Mouse (Mus musculus): ENCODE data around the gene Dach2. TPM values are rescaled to one million over a fixed set of nuclear protein-coding genes. Genes with fewer than 3 reads are reported as not detected.

Gene Dach2
- polyA plus RNA-seq, 1 experiment from 2014 or later: 2.7 TPM

- Histone ChIP-seq H3K4me1 (no peaks in the 10 kb centered on the region), H3K27me3 (ENCODE audit: insufficient read depth, poor library complexity, severe bottlenecking) (no peaks in the 10 kb centered on the region), H3K36me3 (no peaks in the 10 kb centered on the region), H3K4me3 (no peak overlapping the region), H3K9me3 (no peaks in the 10 kb centered on the region), H3K27ac (no peak overlapping the region)
- WGBS: 82% methylated on average over 2 of the region's 2 CpGs
- no peak for DNase-seq (ENCODE audit: low spot score)
These were observed 415.1 kb downstream of the Dach2 start for GRCm38 (mm10) chrX:113712363-113712762.

GRCm38 (mm10) chrX:113724124-113724523, 426.8 kb downstream of the Dach2 start:
- Histone ChIP-seq H3K36me3 (no peaks in the 10 kb centered on the region), H3K27me3 (ENCODE audit: insufficient read depth, poor library complexity, severe bottlenecking) (no peaks in the 10 kb centered on the region), H3K9me3 (no peaks in the 10 kb centered on the region), H3K27ac (no peak overlapping the region), H3K4me1 (no peaks in the 10 kb centered on the region), H3K4me3 (no peak overlapping the region)
- DNase-seq (ENCODE audit: low spot score): no peak

- Histone ChIP-seq H3K27ac (no peak overlapping the region), H3K9me3 (no peaks in the 10 kb centered on the region)
These were observed 449.8 kb downstream of the Dach2 start for GRCm38 (mm10) chrX:113747122-113747521.

GRCm38 (mm10) chrX:113792264-113792663, 495.0 kb downstream of the Dach2 start:
- no peaks in the 10 kb centered on the region for H3K36me3 ChIP-seq
- DNase-seq (ENCODE audit: low spot score): no peak
- 37% methylated on average over 1 of the region's 1 CpGs for WGBS

More at GRCm38 (mm10) chrX:113747122-113747521, 449.8 kb downstream of the Dach2 start:
- H3K36me3 ChIP-seq: no peaks in the 10 kb centered on the region
- DNase-seq (ENCODE audit: low spot score): no peak
- no peak overlapping the region for H3K4me3 ChIP-seq
- H3K27me3 ChIP-seq (ENCODE audit: insufficient read depth, poor library complexity, severe bottlenecking): no peaks in the 10 kb centered on the region
- H3K4me1 ChIP-seq: no peaks in the 10 kb centered on the region

DNA sequence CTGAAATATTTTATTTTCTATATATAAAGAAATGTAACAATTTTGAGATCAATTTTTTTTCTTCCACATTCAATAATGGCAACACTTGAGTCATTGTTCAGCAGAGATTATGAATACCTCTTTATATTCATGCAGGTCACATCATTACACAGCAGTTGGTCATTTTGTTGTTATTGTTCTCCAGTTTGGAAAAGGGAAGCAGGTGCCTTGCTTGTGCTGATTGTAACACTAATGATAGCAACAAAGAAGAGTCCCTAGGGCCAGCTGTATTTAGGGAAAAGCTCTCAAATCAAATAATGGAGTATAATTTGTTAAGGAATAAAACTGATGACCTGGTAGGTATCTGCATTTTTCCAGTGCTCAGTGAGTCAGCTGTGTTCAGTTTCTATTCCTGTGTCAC, 513.1 kb downstream of the Dach2 start:
- H3K9me3 ChIP-seq: no peaks in the 10 kb centered on the region
- no peak for DNase-seq (ENCODE audit: low spot score)
- no peak overlapping the region for H3K27ac ChIP-seq
- H3K27me3 ChIP-seq (ENCODE audit: insufficient read depth, poor library complexity, severe bottlenecking): no peaks in the 10 kb centered on the region
- H3K4me3 ChIP-seq: no peak overlapping the region
- no peaks in the 10 kb centered on the region for H3K36me3 ChIP-seq
- H3K4me1 ChIP-seq: no peaks in the 10 kb centered on the region

More at GRCm38 (mm10) chrX:113792264-113792663, 495.0 kb downstream of the Dach2 start:
- no peaks in the 10 kb centered on the region for H3K27me3 ChIP-seq (ENCODE audit: insufficient read depth, poor library complexity, severe bottlenecking)
- no peaks in the 10 kb centered on the region for H3K4me1 ChIP-seq
- H3K9me3 ChIP-seq: no peaks in the 10 kb centered on the region
- no peak overlapping the region for H3K27ac ChIP-seq
- no peak overlapping the region for H3K4me3 ChIP-seq

DNA sequence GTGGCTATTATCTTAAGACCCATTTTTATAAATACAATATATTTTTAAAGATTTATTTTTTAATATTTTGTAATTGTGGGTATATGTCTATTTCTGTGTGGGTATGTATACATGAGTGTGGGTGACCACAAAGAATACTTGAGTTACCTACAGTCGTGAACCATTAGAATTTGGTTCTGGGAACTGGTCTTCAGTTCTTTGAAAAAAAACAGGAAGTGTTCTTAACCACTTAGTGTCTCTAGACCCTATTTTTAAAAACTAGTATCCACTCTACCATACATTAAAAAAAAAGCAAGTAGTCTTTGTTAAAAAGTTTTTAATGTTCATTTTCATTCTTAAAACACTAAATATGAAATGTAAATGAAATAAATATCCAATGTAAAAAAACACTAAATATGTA, 529.5 kb downstream of the Dach2 start:
- no peak overlapping the region for H3K4me3 ChIP-seq
- 61% methylated on average over 1 of the region's 1 CpGs for WGBS
- DNase-seq (ENCODE audit: low spot score): no peak
- H3K9me3 ChIP-seq: no peaks in the 10 kb centered on the region
- no peaks in the 10 kb centered on the region for H3K36me3 ChIP-seq
- no peak overlapping the region for H3K27ac ChIP-seq
- no peaks in the 10 kb centered on the region for H3K27me3 ChIP-seq (ENCODE audit: insufficient read depth, poor library complexity, severe bottlenecking)
- H3K4me1 ChIP-seq: no peaks in the 10 kb centered on the region

DNA sequence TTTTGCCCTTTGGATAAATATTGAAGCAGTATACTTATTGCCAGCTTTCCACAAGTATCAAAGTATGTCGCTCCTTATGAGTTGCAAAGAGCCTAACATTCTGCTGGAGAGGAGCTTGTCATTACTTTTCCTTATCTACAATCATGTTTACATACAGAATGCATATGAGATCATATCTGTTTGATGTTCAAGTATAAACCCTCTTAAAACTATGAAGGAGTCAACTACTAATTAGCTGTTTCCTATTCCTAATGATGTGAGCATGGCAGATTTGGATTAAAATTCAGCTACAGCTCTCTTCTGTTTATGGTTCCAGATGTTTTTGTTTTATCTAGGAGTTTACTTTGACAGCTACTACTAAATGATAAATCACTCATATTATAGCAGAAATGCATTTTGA, 535.8 kb downstream of the Dach2 start:
- no peak overlapping the region for H3K27ac ChIP-seq
- no peaks in the 10 kb centered on the region for H3K36me3 ChIP-seq
- H3K4me3 ChIP-seq: no peak overlapping the region
- no peaks in the 10 kb centered on the region for H3K27me3 ChIP-seq (ENCODE audit: insufficient read depth, poor library complexity, severe bottlenecking)
- H3K4me1 ChIP-seq: no peaks in the 10 kb centered on the region
- H3K9me3 ChIP-seq: no peaks in the 10 kb centered on the region
- DNase-seq (ENCODE audit: low spot score): no peak
- 90% methylated on average over 1 of the region's 1 CpGs for WGBS

DNA sequence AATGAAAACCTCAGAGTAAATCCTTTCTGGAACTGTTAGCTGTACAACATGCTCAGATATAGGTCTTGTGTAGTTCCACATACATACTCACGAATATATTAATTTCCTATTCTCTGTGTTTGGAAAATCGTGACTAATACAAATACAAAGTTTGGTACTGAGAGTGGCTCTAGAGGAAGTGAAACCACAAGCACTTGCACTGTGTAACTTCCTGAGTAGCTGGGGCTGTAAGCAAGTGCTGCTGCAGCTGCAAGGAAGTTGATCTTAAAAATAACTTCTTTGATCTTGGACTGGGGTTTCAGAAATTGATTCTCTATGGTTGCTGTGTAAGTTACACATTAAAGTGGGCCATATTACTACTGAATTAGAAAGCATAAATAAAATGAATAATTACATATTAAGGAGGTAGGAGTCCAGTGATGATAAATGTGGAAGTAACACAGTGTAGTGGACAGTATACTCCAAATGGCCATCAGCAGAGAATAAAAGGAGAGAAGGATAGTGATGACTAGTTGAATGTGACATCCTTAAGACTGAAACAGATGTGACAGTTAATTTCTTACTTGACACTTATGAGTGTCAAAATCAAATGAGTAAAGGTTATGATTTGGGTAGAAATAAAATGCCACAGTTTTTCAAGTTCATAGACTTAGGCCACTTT, 570.7 kb downstream of the Dach2 start:
- H3K36me3 ChIP-seq: no peaks in the 10 kb centered on the region
- no peak overlapping the region for H3K4me3 ChIP-seq
- DNase-seq (ENCODE audit: low spot score): no peak
- WGBS: 53% methylated on average over 2 of the region's 2 CpGs
- no peak overlapping the region for H3K27ac ChIP-seq
- H3K9me3 ChIP-seq: no peaks in the 10 kb centered on the region
- H3K27me3 ChIP-seq (ENCODE audit: insufficient read depth, poor library complexity, severe bottlenecking): no peaks in the 10 kb centered on the region
- no peaks in the 10 kb centered on the region for H3K4me1 ChIP-seq

Other genes with a start within 250 kb of the Dach2 start
- 10.8 and 11.2 TPM in 2 replicates for gene Chm, start 112.0 kb upstream of the Dach2 start, polyA plus RNA-seq (2016; fragmentation: Nextera tagmentation; extraction: Ambion mirVana)

Measured in heart, embryonic 10.5 days (tissue).